9 mouse cellular contexts compared by ENCODE assay signal in genomic region chr1:155030908-155031307, GRCm38 (mm10).
DNase-seq lines count a peak whose midpoint lies in the region; ATAC-seq and TF ChIP-seq lines count a peak whose summit lies in the region.
"Had no signal": no experiment of that assay in that cellular context is flagged by ENCODE, and none has a peak within 500 bp of the region (broad histone marks: within the 10 kb centered on the region; RNA-seq: fewer than 3 reads in every experiment).

No protein-coding gene starts in this region.

- TF ChIP-seq CTCF in G1E (IDR thresholded peaks at IDR 0.05; ENCODE audit: low read depth, low read length): no peak

- H3K27me3 ChIP-seq in kidney, embryonic 16.5 days (ENCODE audit: insufficient read depth, low read length): no peaks in the 10 kb centered on the region
- peaks cover 7% of the 10 kb centered on the region; the same call in 1 of the 2 replicates for H3K27me3 ChIP-seq in G1E (ENCODE audit: insufficient read depth, low read length)
- no peaks in the 10 kb centered on the region for H3K27me3 ChIP-seq in limb, embryonic 11.5 days (ENCODE audit: control insufficient read depth, insufficient read depth, low read length)

- H3K9me3 ChIP-seq in kidney, embryonic 16.5 days (ENCODE audit: low read length): peaks cover 6% of the 10 kb centered on the region; the same call in 1 of the 2 replicates
- H3K9me3 ChIP-seq in G1E (replicated peaks): no peaks in the 10 kb centered on the region
- no peaks in the 10 kb centered on the region for H3K9me3 ChIP-seq in limb, embryonic 11.5 days (ENCODE audit: control insufficient read depth, low read length)

- no peak overlapping the region for H3K4me2 ChIP-seq in kidney, embryonic 16.5 days (replicated peaks; ENCODE audit: low read depth, low read length)
- peak overlapping the region; percentile 10; the same call in 1 of the 2 replicates for H3K4me2 ChIP-seq in limb, embryonic 11.5 days (ENCODE audit: low read depth, severe bottlenecking)

- H3K4me3 ChIP-seq in kidney, embryonic 16.5 days (ENCODE audit: low read length): no peak overlapping the region
- H3K4me3 ChIP-seq in G1E (ENCODE audit: low read depth, low read length): peak overlapping the region; percentile 20; the same call in 1 of the 2 replicates
- H3K4me3 ChIP-seq in limb, embryonic 11.5 days (ENCODE audit: low read depth, low read length): no peak overlapping the region

- no peaks in the 10 kb centered on the region for H3K36me3 ChIP-seq in kidney, embryonic 16.5 days (ENCODE audit: insufficient read depth, low read length)
- H3K36me3 ChIP-seq in G1E (replicated peaks): no peaks in the 10 kb centered on the region
- H3K36me3 ChIP-seq in limb, embryonic 11.5 days (ENCODE audit: control insufficient read depth, insufficient read depth, low read length): no peaks in the 10 kb centered on the region

- WGBS in kidney, embryonic 16.5 days: 17% methylated on average over 9 of the region's 9 CpGs
- WGBS in limb, embryonic 11.5 days: 9% methylated on average over 9 of the region's 9 CpGs

- peaks cover 44% of the 10 kb centered on the region for H3K4me1 ChIP-seq in kidney, embryonic 16.5 days (ENCODE audit: insufficient read depth, low read length)
- peaks cover 53% of the 10 kb centered on the region for H3K4me1 ChIP-seq in G1E (ENCODE audit: insufficient read depth, low read depth, low read length)
- peaks cover 13% of the 10 kb centered on the region for H3K4me1 ChIP-seq in limb, embryonic 11.5 days (ENCODE audit: control insufficient read depth, insufficient read depth, low read length)

- intact Hi-C loops in left cerebral cortex, postnatal 4 days (cut with DNase I): no loop called here

- H3K27ac ChIP-seq in kidney, embryonic 16.5 days (ENCODE audit: low read length): peak overlapping the region; percentile 71
- H3K27ac ChIP-seq in limb, embryonic 11.5 days (replicated peaks; ENCODE audit: low read depth, low read length): no peak overlapping the region

- peak; percentile 68 for ATAC-seq in kidney, embryonic 16.5 days (ENCODE audit: low FRiP score, low TSS enrichment)
- peak; percentile 62 for ATAC-seq in G1E (ENCODE audit: extremely low read depth, insufficient number of reproducible peaks, low FRiP score, poor library complexity, severe bottlenecking)
- ATAC-seq in limb, embryonic 11.5 days (ENCODE audit: insufficient number of reproducible peaks, low FRiP score, low TSS enrichment, low read depth): peak; percentile 17; the same call in 1 of the 2 replicates

- H3K9ac ChIP-seq in kidney, embryonic 16.5 days (replicated peaks; ENCODE audit: low read length): no peak overlapping the region
- H3K9ac ChIP-seq in limb, embryonic 11.5 days (ENCODE audit: low read length): peak overlapping the region; percentile 17; the same call in 1 of the 2 replicates

- no peak for DNase-seq in kidney, adult 8-10 months
- no peak for DNase-seq in G1E (ENCODE audit: low spot score)
- DNase-seq in c-Kit-positive CD71-positive TER-119-negative erythroid progenitor cells, embryonic 14.5 days (ENCODE audit: low read depth): peak; percentile 81
- peak; percentile 55 for DNase-seq in limb, embryonic 11.5 days (ENCODE audit: low spot score)
- DNase-seq in lung, postnatal 14 days: no peak
- no peak for DNase-seq in Muller cell, postnatal 12 days (ENCODE audit: inconsistent ontology term)
- DNase-seq in left cerebral cortex, postnatal 4 days: no peak
- DNase-seq: kidney, postnatal 25 days had no signal

Comparison
In these comparisons a context has a peak if more than half of its experiments do, and no peak if none do; other contexts are left out.
1. ATAC-seq: peak in every context shown above with its lines; median percentile 68 in kidney, embryonic 16.5 days; 62 in G1E; 17 in limb, embryonic 11.5 days.
2. DNase-seq: peak in c-Kit-positive CD71-positive TER-119-negative erythroid progenitor cells, embryonic 14.5 days (single experiment) and limb, embryonic 11.5 days (single experiment); none in kidney, adult 8-10 months (0 of 2), G1E (single experiment), lung, postnatal 14 days (single experiment), Muller cell, postnatal 12 days (single experiment) and left cerebral cortex, postnatal 4 days (single experiment).